Mouse (Mus musculus) heart, embryonic 16.5 days (tissue): ENCODE measurements around the gene Rcan1. TPM values are rescaled to one million over a fixed set of nuclear protein-coding genes. Genes with fewer than 3 reads are reported as not detected.
A peak's percentile ranks its signal among the peaks of the same experiment; 100 is the strongest.

Experiments used
- ATAC-seq: fragments of 200-750 bp; cut with Nextera tagmentation; replicated peaks from 2 replicates; pipeline ENCODE4 v1.8.0; 2017; ENCODE audit warnings: moderate number of reproducible peaks; ENCODE audit not compliant: insufficient read depth, low FRiP score; ENCODE audit errors: extremely low read depth
- H3K27ac ChIP-seq: fragments of 300-500 bp; sonication (generic); 2 replicates; pipeline ENCODE4 v1.5.1; 2014; ENCODE audit warnings: mild to moderate bottlenecking, low read length, control low read depth, moderate library complexity
- H3K27me3 ChIP-seq: fragments of 300-500 bp; sonication (generic); 2 replicates; pipeline ENCODE4 v1.6.1; 2014; ENCODE audit warnings: low read length, mixed read lengths; ENCODE audit not compliant: control insufficient read depth, insufficient read depth
- H3K36me3 ChIP-seq: fragments of 300-500 bp; sonication (generic); 2 replicates; pipeline ENCODE4 v1.6.1; 2014; ENCODE audit not compliant: control insufficient read depth, insufficient read depth
- H3K4me1 ChIP-seq: fragments of 300-500 bp; sonication (generic); 2 replicates; pipeline ENCODE4 v1.6.1; 2014; ENCODE audit warnings: low read length, mixed read lengths; ENCODE audit not compliant: control insufficient read depth, insufficient read depth
- H3K4me2 ChIP-seq: fragments of 300-500 bp; sonication (generic); 2 replicates; pipeline ENCODE4 v1.6.1; 2014; ENCODE audit warnings: low read depth, mild to moderate bottlenecking, control low read depth, low read length
- H3K4me3 ChIP-seq: fragments of 300-500 bp; sonication (generic); 2 replicates; pipeline ENCODE4 v1.5.1; 2014; ENCODE audit warnings: mild to moderate bottlenecking, control low read depth, low read length
- H3K9ac ChIP-seq: fragments of 300-500 bp; sonication (generic); 2 replicates; pipeline ENCODE4 v1.6.1; 2014; ENCODE audit warnings: low read length, control low read depth
- H3K9me3 ChIP-seq: fragments of 300-500 bp; sonication (generic); replicated peaks from 2 replicates; pipeline ENCODE4 v1.6.1; 2016; ENCODE audit warnings: low read length; ENCODE audit not compliant: control insufficient read depth
- WGBS: fragments of 180-500 bp; shearing (Covaris S2); extraction: QIAGEN DNeasy Blood & Tissue Kit; methylation state at CpG from one replicate; pipeline ENCODE4 v1.1.7; 2014; 5-methylcytosine and 5-hydroxymethylcytosine counted together
- polyA plus RNA-seq: library from polyadenylated mRNA; unstranded; fragments of >200 nt; fragmentation: Nextera tagmentation; extraction: Ambion mirVana; gene quantifications from 2 replicates; pipeline ENCODE4 v1.2.1, GENCODE M21; 2015

The Rcan1 gene
- polyA plus RNA-seq, 1 experiment from 2014 or later: 80.7 TPM

GRCm38 (mm10) chr16:92387692-92388091 is 83.0 kb downstream of the Rcan1 start:
- Histone ChIP-seq H3K36me3 (peaks cover 15% of the 10 kb centered on the region), H3K4me2 (no peak overlapping the region)
- ATAC-seq: no peak

GRCm38 (mm10) chr16:92385062-92385461 is 85.6 kb downstream of the Rcan1 start:
- ATAC-seq: no peak
- Histone ChIP-seq H3K4me3 (no peak overlapping the region), H3K9me3 (no peaks in the 10 kb centered on the region), H3K4me1 (no peaks in the 10 kb centered on the region), H3K4me2 (no peak overlapping the region), H3K27me3 (no peaks in the 10 kb centered on the region), H3K36me3 (no peaks in the 10 kb centered on the region), H3K9ac (no peak overlapping the region), H3K27ac (no peak overlapping the region)
- 1% methylated on average over 2 of the region's 2 CpGs for WGBS

More at GRCm38 (mm10) chr16:92387692-92388091, 83.0 kb downstream of the Rcan1 start:
- WGBS: 72% methylated on average over 10 of the region's 10 CpGs
- Histone ChIP-seq H3K4me1 (no peaks in the 10 kb centered on the region), H3K27ac (no peak overlapping the region), H3K4me3 (no peak overlapping the region), H3K9me3 (no peaks in the 10 kb centered on the region), H3K27me3 (no peaks in the 10 kb centered on the region), H3K9ac (no peak overlapping the region)

GRCm38 (mm10) chr16:92383412-92383811 is 87.3 kb downstream of the Rcan1 start:
- no peak for ATAC-seq
- Histone ChIP-seq H3K36me3 (no peaks in the 10 kb centered on the region), H3K27ac (no peak overlapping the region), H3K4me2 (no peak overlapping the region), H3K9me3 (no peaks in the 10 kb centered on the region), H3K27me3 (no peaks in the 10 kb centered on the region), H3K4me1 (no peaks in the 10 kb centered on the region), H3K4me3 (no peak overlapping the region), H3K9ac (no peak overlapping the region)

GRCm38 (mm10) chr16:92382508-92382907 is 88.2 kb downstream of the Rcan1 start:
- no peak for ATAC-seq
- Histone ChIP-seq H3K4me1 (no peaks in the 10 kb centered on the region), H3K9me3 (no peaks in the 10 kb centered on the region), H3K9ac (no peak overlapping the region), H3K27me3 (no peaks in the 10 kb centered on the region), H3K27ac (no peak overlapping the region), H3K36me3 (no peaks in the 10 kb centered on the region), H3K4me3 (no peak overlapping the region), H3K4me2 (no peak overlapping the region)
- 69% methylated on average over 6 of the region's 6 CpGs for WGBS

- H3K4me3 ChIP-seq: no peak overlapping the region
- ATAC-seq: no peak
- no peak overlapping the region for H3K4me2 ChIP-seq
- H3K9ac ChIP-seq: no peak overlapping the region
- no peaks in the 10 kb centered on the region for H3K27me3 ChIP-seq
- no peaks in the 10 kb centered on the region for H3K4me1 ChIP-seq
- no peak overlapping the region for H3K27ac ChIP-seq
- 73% methylated on average over 6 of the region's 6 CpGs for WGBS
- H3K36me3 ChIP-seq: no peaks in the 10 kb centered on the region
- no peaks in the 10 kb centered on the region for H3K9me3 ChIP-seq
Observed at GRCm38 (mm10) chr16:92381092-92381491, 89.6 kb downstream of the Rcan1 start.

- Histone ChIP-seq H3K4me2 (no peak overlapping the region), H3K4me1 (peaks cover 5% of the 10 kb centered on the region), H3K27me3 (no peaks in the 10 kb centered on the region), H3K9ac (no peak overlapping the region), H3K4me3 (no peak overlapping the region), H3K9me3 (no peaks in the 10 kb centered on the region), H3K27ac (no peak overlapping the region), H3K36me3 (no peaks in the 10 kb centered on the region)
- ATAC-seq: no peak
- 87% methylated on average over 6 of the region's 6 CpGs for WGBS
Observed at GRCm38 (mm10) chr16:92376976-92377375, 93.7 kb downstream of the Rcan1 start.

GRCm38 (mm10) chr16:92371623-92372022 is 99.0 kb downstream of the Rcan1 start:
- no peak for ATAC-seq
- H3K9ac ChIP-seq: no peak overlapping the region
- H3K36me3 ChIP-seq: no peaks in the 10 kb centered on the region
- H3K27me3 ChIP-seq: no peaks in the 10 kb centered on the region
- peaks cover 25% of the 10 kb centered on the region for H3K4me1 ChIP-seq
- H3K4me2 ChIP-seq: no peak overlapping the region
- 48% methylated on average over 5 of the region's 5 CpGs for WGBS
- H3K27ac ChIP-seq: no peak overlapping the region
- H3K4me3 ChIP-seq: no peak overlapping the region
- H3K9me3 ChIP-seq: no peaks in the 10 kb centered on the region

GRCm38 (mm10) chr16:92369260-92369659 is 101.4 kb downstream of the Rcan1 start:
- 0 out of 2 replicates have a peak, but pooled peaks have one; percentile 29 for ATAC-seq
- Histone ChIP-seq H3K9me3 (no peaks in the 10 kb centered on the region), H3K27ac (peak overlapping the region; percentile 46), H3K9ac (0 out of 2 replicates have a peak overlapping the region, but pooled peaks have one; percentile 35), H3K4me3 (no peak overlapping the region), H3K36me3 (no peaks in the 10 kb centered on the region), H3K4me1 (peaks cover 32% of the 10 kb centered on the region), H3K27me3 (no peaks in the 10 kb centered on the region), H3K4me2 (no peak overlapping the region)
- WGBS: 39% methylated on average over 2 of the region's 2 CpGs

GRCm38 (mm10) chr16:92365477-92365876 is 105.2 kb downstream of the Rcan1 start:
- Histone ChIP-seq H3K4me2 (no peak overlapping the region), H3K36me3 (no peaks in the 10 kb centered on the region), H3K4me1 (peaks cover 21% of the 10 kb centered on the region), H3K27ac (no peak overlapping the region), H3K27me3 (peaks cover 3% of the 10 kb centered on the region; the same call in 1 of the 2 replicates), H3K9ac (no peak overlapping the region), H3K4me3 (no peak overlapping the region), H3K9me3 (no peaks in the 10 kb centered on the region)
- ATAC-seq: no peak
- whole genome bisulfite sequencing: 42% methylated on average over 7 of the region's 7 CpGs
